Mouse (Mus musculus) myocyte (in vitro differentiated cells): ENCODE measurements around the gene Slc9a2. TPM values are rescaled to one million over a fixed set of nuclear protein-coding genes. Genes with fewer than 3 reads are reported as not detected.

Source experiments
- H3K27me3 ChIP-seq: one replicate; pipeline ENCODE4 v1.6.1; 2011; ENCODE audit not compliant: control insufficient read depth, insufficient read depth, insufficient read length
- H3K36me3 ChIP-seq: one replicate; pipeline ENCODE4 v1.6.1; 2011; ENCODE audit not compliant: control insufficient read depth, insufficient read depth
- H3K4me2 ChIP-seq: one replicate; pipeline ENCODE4 v1.6.1; 2011; ENCODE audit warnings: low read depth, control low read depth
- H3K4me3 ChIP-seq: one replicate; pipeline ENCODE4 v1.5.1; 2011; ENCODE audit warnings: mild to moderate bottlenecking, control low read depth, moderate library complexity
- H3K79me2 ChIP-seq: one replicate; pipeline ENCODE4 v1.6.1; 2011; ENCODE audit not compliant: control insufficient read depth, insufficient read depth
- H3ac ChIP-seq: one replicate; pipeline ENCODE4 v1.6.1; 2011; ENCODE audit not compliant: control insufficient read depth, insufficient read length
- CEBPB ChIP-seq: IDR thresholded peaks from 2 replicates; pipeline ENCODE4 v1.6.1; 2011; ENCODE audit warnings: mild to moderate bottlenecking, moderate library complexity; ENCODE audit not compliant: poor library complexity, insufficient read depth, severe bottlenecking
- E2F4 ChIP-seq: IDR thresholded peaks from one replicate; pipeline ENCODE4 v1.6.1; 2011; ENCODE audit warnings: mild to moderate bottlenecking, control low read depth, moderate library complexity; ENCODE audit not compliant: insufficient read depth
- MAX ChIP-seq: IDR thresholded peaks from one replicate; pipeline ENCODE4 v1.6.1; 2011; ENCODE audit warnings: low read depth, mild to moderate bottlenecking, control low read depth
- MYOD1 ChIP-seq, 3 experiments: IDR thresholded peaks; one replicate each; pipeline ENCODE4 v1.6.1; 2011; ENCODE audit warnings: control low read depth in 2 of 3, low read depth in 2 of 3, mild to moderate bottlenecking in 2 of 3, moderate library complexity in 1 of 3; ENCODE audit not compliant: insufficient read length in 2 of 3, control insufficient read depth in 1 of 3
- MYOG ChIP-seq, 3 experiments: IDR thresholded peaks; one replicate each; pipeline ENCODE4 v1.6.1; 2011; ENCODE audit warnings: control low read depth in 2 of 3, low read depth in 2 of 3, mild to moderate bottlenecking in 2 of 3; ENCODE audit not compliant: insufficient read length in 2 of 3, control insufficient read depth in 1 of 3, insufficient read depth in 1 of 3
- POLR2A ChIP-seq: IDR thresholded peaks from one replicate; pipeline ENCODE4 v1.6.1; 2011; ENCODE audit warnings: low read depth, mild to moderate bottlenecking, control low read depth, moderate library complexity; ENCODE audit not compliant: insufficient read length
- POLR2AphosphoS2 ChIP-seq: IDR thresholded peaks from one replicate; pipeline ENCODE4 v1.6.1; 2011; ENCODE audit warnings: low read depth, control low read depth; ENCODE audit not compliant: insufficient read length
- REST ChIP-seq: IDR thresholded peaks from one replicate; pipeline ENCODE4 v1.6.1; 2011; ENCODE audit warnings: mild to moderate bottlenecking, control low read depth, moderate library complexity; ENCODE audit not compliant: insufficient read depth, insufficient read length
- SRF ChIP-seq: IDR thresholded peaks from one replicate; pipeline ENCODE4 v1.6.1; 2011; ENCODE audit warnings: low read depth; ENCODE audit not compliant: control insufficient read depth, insufficient read length
- TCF12 ChIP-seq: IDR thresholded peaks from one replicate; pipeline ENCODE4 v1.6.1; 2011; ENCODE audit warnings: mild to moderate bottlenecking, control low read depth; ENCODE audit not compliant: poor library complexity, insufficient read depth, severe bottlenecking
- TCF3 ChIP-seq: IDR thresholded peaks from one replicate; pipeline ENCODE4 v1.6.1; 2011; ENCODE audit warnings: low read depth, control low read depth; ENCODE audit not compliant: insufficient read length
- USF1 ChIP-seq: IDR thresholded peaks from one replicate; pipeline ENCODE4 v1.6.1; 2011; ENCODE audit warnings: low read depth, mild to moderate bottlenecking, control low read depth, moderate library complexity
- polyA plus RNA-seq: library from polyadenylated mRNA; unstranded; fragments of >200 nt; fragmentation: generic; extraction: Trizol; gene quantifications from one replicate; pipeline ENCODE4 v1.2.1, GENCODE M21; 2012; ENCODE audit warnings: missing spikeins

The Slc9a2 gene
- polyA plus RNA-seq, 1 experiment, result 2.4 TPM

DNA sequence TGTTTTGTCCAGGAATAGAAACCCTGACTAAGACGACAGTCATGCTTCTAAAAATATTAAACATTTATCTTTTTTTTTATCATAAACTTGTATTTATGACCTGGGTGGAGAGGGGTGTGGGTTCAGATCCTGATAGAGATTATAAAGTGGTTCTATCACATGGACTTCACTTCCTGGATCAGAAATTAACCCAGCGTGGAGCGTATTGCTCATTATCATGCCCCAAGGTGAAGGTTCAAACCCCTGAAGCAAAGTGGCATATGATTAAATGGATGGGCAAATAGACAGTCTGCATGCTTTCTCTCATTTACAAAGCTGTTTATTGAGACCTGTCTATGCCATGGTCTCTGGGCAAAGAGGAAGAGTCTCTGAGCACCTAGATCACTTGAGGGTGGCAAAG is 96.4 kb downstream of the Slc9a2 start:
- no peak overlapping the region for H3ac ChIP-seq
- no peak overlapping the region for H3K4me2 ChIP-seq
- H3K27me3 ChIP-seq, result no peaks in the 10 kb centered on the region
- H3K36me3 ChIP-seq, result peaks cover 3% of the 10 kb centered on the region
- H3K79me2 ChIP-seq, result no peaks in the 10 kb centered on the region
- no peak overlapping the region for H3K4me3 ChIP-seq
- TF ChIP-seq POLR2A, result no peak
- TF ChIP-seq TCF12, result no peak
- TF ChIP-seq SRF, result no peak
- no peak for TF ChIP-seq REST
- no peak for TF ChIP-seq MYOD1 (IDR thresholded peaks at IDR 0.05; ENCODE audit: control insufficient read depth in 1 of 3, insufficient read length in 2 of 3, low read depth in 2 of 3)
- no peak for TF ChIP-seq E2F4
- no peak for TF ChIP-seq USF1
- no peak for TF ChIP-seq CEBPB
- no peak for TF ChIP-seq POLR2AphosphoS2

DNA sequence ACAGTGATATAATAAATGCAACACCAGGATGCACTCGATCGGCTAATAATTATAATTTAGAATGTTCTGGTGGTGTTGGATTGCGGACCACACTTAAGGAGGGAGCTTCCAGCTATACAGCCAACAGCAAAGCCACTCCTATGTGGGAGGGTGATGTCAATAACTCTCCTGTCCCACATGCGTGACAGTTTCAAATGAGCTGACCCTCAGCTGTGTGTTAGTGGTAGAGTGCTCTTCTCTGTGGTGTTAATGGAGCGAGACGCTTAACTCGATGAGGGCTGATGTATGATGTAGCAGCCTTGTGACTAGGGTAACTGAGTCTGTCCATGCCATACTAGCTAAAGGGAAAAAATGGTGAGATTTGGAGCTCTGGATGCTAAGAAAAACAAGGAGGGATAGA is 103.1 kb downstream of the Slc9a2 start:
- H3K4me3 ChIP-seq, result no peak overlapping the region
- no peak for TF ChIP-seq SRF
- TF ChIP-seq MYOG (IDR thresholded peaks at IDR 0.05; ENCODE audit: control insufficient read depth in 1 of 3, insufficient read depth in 1 of 3, insufficient read length in 2 of 3, low read depth in 2 of 3), result no peak
- no peak for TF ChIP-seq MAX
- no peak for TF ChIP-seq TCF3
- no peak for TF ChIP-seq E2F4
- TF ChIP-seq REST, result no peak
- no peak for TF ChIP-seq POLR2AphosphoS2
- TF ChIP-seq USF1, result no peak
- no peak for TF ChIP-seq MYOD1 (IDR thresholded peaks at IDR 0.05; ENCODE audit: control insufficient read depth in 1 of 3, insufficient read length in 2 of 3, low read depth in 2 of 3)
- no peak for TF ChIP-seq POLR2A

DNA sequence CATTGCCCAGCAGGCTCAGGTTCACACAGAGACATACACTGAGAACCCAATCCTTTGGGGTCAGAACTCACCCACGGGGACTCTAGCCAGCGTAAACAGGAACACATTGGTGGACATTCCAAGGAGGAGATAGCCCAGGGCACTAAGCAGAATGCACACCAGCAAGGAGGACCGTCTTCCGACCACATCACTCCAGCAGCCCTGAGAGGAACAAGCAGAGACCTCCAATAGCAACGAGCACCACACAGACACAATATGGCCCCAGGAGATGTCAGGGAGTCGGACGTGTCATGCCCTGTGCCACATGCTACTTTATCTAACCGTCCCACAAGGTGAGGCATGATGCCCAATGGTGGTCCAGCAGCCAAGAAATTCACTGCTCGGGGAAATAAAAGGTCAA is 103.9 kb downstream of the Slc9a2 start:
- H3K4me2 ChIP-seq, result no peak overlapping the region
- H3K36me3 ChIP-seq, result peaks cover 3% of the 10 kb centered on the region
- H3K4me3 ChIP-seq, result no peak overlapping the region
- H3K27me3 ChIP-seq, result no peaks in the 10 kb centered on the region
- no peak for TF ChIP-seq REST
- no peak for TF ChIP-seq MYOG (IDR thresholded peaks at IDR 0.05; ENCODE audit: control insufficient read depth in 1 of 3, insufficient read depth in 1 of 3, insufficient read length in 2 of 3, low read depth in 2 of 3)
- TF ChIP-seq MYOD1 (IDR thresholded peaks at IDR 0.05; ENCODE audit: control insufficient read depth in 1 of 3, insufficient read length in 2 of 3, low read depth in 2 of 3), result no peak
- TF ChIP-seq POLR2AphosphoS2, result no peak
- no peak for TF ChIP-seq POLR2A
- no peak for TF ChIP-seq USF1
- TF ChIP-seq E2F4, result no peak
- no peak for TF ChIP-seq TCF3
- TF ChIP-seq MAX, result no peak
- TF ChIP-seq SRF, result no peak
- no peaks in the 10 kb centered on the region for H3K79me2 ChIP-seq
- H3ac ChIP-seq, result no peak overlapping the region

More for the DNA sequence above, 103.1 kb downstream of the Slc9a2 start:
- no peak overlapping the region for H3ac ChIP-seq
- peaks cover 3% of the 10 kb centered on the region for H3K36me3 ChIP-seq
- no peaks in the 10 kb centered on the region for H3K79me2 ChIP-seq
- H3K4me2 ChIP-seq, result no peak overlapping the region
- no peaks in the 10 kb centered on the region for H3K27me3 ChIP-seq

DNA sequence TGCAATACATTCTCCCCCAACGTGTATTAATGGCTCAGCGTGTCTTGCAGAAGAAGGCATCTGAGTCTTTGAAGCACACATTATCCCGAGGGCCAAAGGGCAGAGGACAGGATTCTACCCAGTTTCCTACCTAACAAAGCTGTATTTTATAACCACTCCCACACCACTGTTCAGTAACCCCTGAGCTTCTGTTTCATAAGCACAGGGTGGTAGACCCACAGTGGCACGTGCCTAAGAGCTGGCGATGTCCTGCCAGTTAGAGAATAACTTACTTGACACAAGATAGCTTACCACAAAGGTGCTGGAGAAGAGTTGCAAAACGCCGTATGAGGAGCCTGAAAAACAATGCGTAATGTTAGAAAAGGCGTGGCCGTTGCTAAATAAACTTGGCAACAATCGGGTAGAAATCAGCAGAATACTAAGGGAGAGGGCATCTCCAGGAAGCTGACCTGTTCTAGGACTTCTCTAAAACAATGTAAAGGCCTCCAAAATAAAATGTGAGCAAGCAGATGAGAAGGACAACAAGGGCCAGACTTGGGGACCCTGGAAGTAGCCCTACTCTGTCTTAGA is 105.6 kb downstream of the Slc9a2 start:
- H3K27me3 ChIP-seq, result no peaks in the 10 kb centered on the region
- H3K4me2 ChIP-seq, result no peak overlapping the region
- H3K79me2 ChIP-seq, result no peaks in the 10 kb centered on the region
- no peak overlapping the region for H3K4me3 ChIP-seq
- no peak for TF ChIP-seq REST
- no peak for TF ChIP-seq E2F4
- no peak for TF ChIP-seq TCF12
- no peak for TF ChIP-seq MYOD1 (IDR thresholded peaks at IDR 0.05; ENCODE audit: control insufficient read depth in 1 of 3, insufficient read length in 2 of 3, low read depth in 2 of 3)
- TF ChIP-seq SRF, result no peak
- no peak for TF ChIP-seq USF1
- no peak for TF ChIP-seq TCF3
- no peak for TF ChIP-seq POLR2A
- no peak for TF ChIP-seq CEBPB
- H3K36me3 ChIP-seq, result no peaks in the 10 kb centered on the region
- H3ac ChIP-seq, result no peak overlapping the region

DNA sequence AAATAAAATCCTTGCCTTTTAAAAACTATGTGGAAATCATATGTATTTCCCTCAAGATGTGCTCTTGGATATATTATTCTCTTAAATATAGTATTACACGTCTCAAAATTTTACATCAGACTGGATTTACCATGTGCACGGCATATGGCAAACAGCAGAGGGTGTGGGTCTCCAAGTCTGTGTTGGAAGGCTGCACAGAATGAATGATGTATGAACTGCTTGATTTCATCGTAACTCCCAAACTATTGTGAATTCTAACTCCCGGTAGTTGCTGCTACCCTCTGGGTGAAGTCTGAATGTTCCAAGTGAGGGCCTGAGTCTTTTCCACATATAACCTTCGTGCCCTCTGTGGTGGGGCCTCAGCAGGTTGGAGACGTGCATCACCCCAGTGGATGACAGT is 108.6 kb downstream of the Slc9a2 start:
- H3K4me2 ChIP-seq, result peak overlapping the region; percentile 86

More for the DNA sequence above, 108.6 kb downstream of the Slc9a2 start:
- no peak for TF ChIP-seq USF1
- TF ChIP-seq MAX, result no peak
- TF ChIP-seq MYOG (IDR thresholded peaks at IDR 0.05; ENCODE audit: control insufficient read depth in 1 of 3, insufficient read depth in 1 of 3, insufficient read length in 2 of 3, low read depth in 2 of 3), result no peak
- TF ChIP-seq SRF, result no peak
- no peak for TF ChIP-seq POLR2AphosphoS2
- TF ChIP-seq TCF3, result no peak
- TF ChIP-seq MYOD1 (IDR thresholded peaks at IDR 0.05; ENCODE audit: control insufficient read depth in 1 of 3, insufficient read length in 2 of 3, low read depth in 2 of 3), result no peak
- no peak for TF ChIP-seq E2F4
- TF ChIP-seq POLR2A, result no peak
- TF ChIP-seq REST, result no peak
- no peak for TF ChIP-seq TCF12
- no peak for TF ChIP-seq CEBPB
- Histone ChIP-seq H3K79me2 (no peaks in the 10 kb centered on the region), H3K4me3 (no peak overlapping the region), H3ac (no peak overlapping the region), H3K36me3 (no peaks in the 10 kb centered on the region), H3K27me3 (no peaks in the 10 kb centered on the region)
